Mouse (Mus musculus) heart, adult 2 months (tissue): ENCODE measurements around the gene Slc9a9.

Source experiments
- CTCF ChIP-seq: fragments of 200-600 bp; IDR thresholded peaks from 2 replicates; pipeline ENCODE4 v1.8.1; 2022; ENCODE audit warnings: antibody characterized with exemption, mild to moderate bottlenecking, moderate library complexity
- EP300 ChIP-seq: fragments of 200-500 bp; IDR thresholded peaks from 2 replicates; pipeline ENCODE4 v1.6.1; 2011; ENCODE audit warnings: low read depth, low read length, control low read depth; ENCODE audit not compliant: insufficient read depth
- POLR2A ChIP-seq: fragments of 200-500 bp; IDR thresholded peaks from 2 replicates; pipeline ENCODE4 v1.6.1; 2011; ENCODE audit warnings: mild to moderate bottlenecking, low read depth, low read length, control low read depth; ENCODE audit not compliant: insufficient read depth

DNA sequence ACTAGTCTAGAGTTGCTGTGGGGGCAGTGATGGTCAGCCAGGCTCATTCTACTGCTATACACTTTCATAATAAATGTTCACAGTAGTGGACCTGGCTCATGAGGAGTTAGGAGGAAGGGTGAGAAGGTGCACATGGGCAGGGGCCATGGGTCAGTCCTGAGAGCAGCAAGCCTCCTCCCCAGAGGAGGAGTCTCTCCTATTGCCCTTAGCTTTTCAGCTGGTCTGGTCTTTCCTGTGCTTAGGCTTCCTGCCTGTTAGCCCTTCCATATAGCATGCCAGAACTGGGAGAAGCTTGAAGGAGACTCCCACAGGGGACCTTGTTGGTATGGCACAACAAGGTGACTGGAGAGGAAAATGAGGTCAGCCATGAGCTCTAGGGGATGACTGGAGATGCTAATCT, 410.2 kb downstream of the Slc9a9 start:
- TF ChIP-seq POLR2A (no peak), CTCF (no peak), EP300 (no peak)
